Mouse (Mus musculus) embryonic facial prominence, embryonic 14.5 days (tissue): ENCODE results near the gene Camta1. TPM values are rescaled to one million over a fixed set of nuclear protein-coding genes. Genes with fewer than 3 reads are reported as not detected.
A peak's percentile ranks its signal among the peaks of the same experiment; 100 is the strongest.

Source experiments
- ATAC-seq: fragments of 200-750 bp; cut with Nextera tagmentation; 2 replicates; pipeline ENCODE4 v1.8.0; 2017; ENCODE audit warnings: low read depth, moderate number of reproducible peaks, moderate TSS enrichment
- DNase-seq: peaks from one replicate; pipeline ENCODE4 v3.0.0-alpha.2; 2015; ENCODE audit warnings: low spot score
- H3K27ac ChIP-seq: fragments of 300-500 bp; sonication (generic); replicated peaks from 2 replicates; pipeline ENCODE4 v1.5.1; 2014; ENCODE audit warnings: low read depth, mild to moderate bottlenecking, low read length, moderate library complexity
- H3K27me3 ChIP-seq: fragments of 300-500 bp; sonication (generic); replicated peaks from 2 replicates; pipeline ENCODE4 v1.6.1; 2014; ENCODE audit warnings: low read length; ENCODE audit not compliant: control insufficient read depth, insufficient read depth
- H3K36me3 ChIP-seq: fragments of 300-500 bp; sonication (generic); 2 replicates; pipeline ENCODE4 v1.6.1; 2014; ENCODE audit warnings: low read length, mixed read lengths; ENCODE audit not compliant: control insufficient read depth, insufficient read depth
- H3K4me1 ChIP-seq: fragments of 300-500 bp; sonication (generic); 2 replicates; pipeline ENCODE4 v1.6.1; 2014; ENCODE audit warnings: antibody characterized with exemption, low read length; ENCODE audit not compliant: control insufficient read depth, insufficient read depth
- H3K4me2 ChIP-seq: fragments of 300-500 bp; sonication (generic); 2 replicates; pipeline ENCODE4 v1.6.1; 2014; ENCODE audit warnings: low read depth, mild to moderate bottlenecking, low read length, moderate library complexity, mixed read lengths
- H3K4me3 ChIP-seq: fragments of 300-500 bp; sonication (generic); 2 replicates; pipeline ENCODE4 v1.5.1; 2014; ENCODE audit warnings: low read depth, mild to moderate bottlenecking, low read length
- H3K9ac ChIP-seq: fragments of 300-500 bp; sonication (generic); 2 replicates; pipeline ENCODE4 v1.6.1; 2014; ENCODE audit warnings: low read depth, mild to moderate bottlenecking, low read length, moderate library complexity, mixed read lengths
- H3K9me3 ChIP-seq: fragments of 300-500 bp; sonication (generic); 2 replicates; pipeline ENCODE4 v1.6.1; 2016; ENCODE audit warnings: low read length; ENCODE audit not compliant: control insufficient read depth
- WGBS: fragments of 180-500 bp; shearing (Covaris S2); extraction: QIAGEN DNeasy Blood & Tissue Kit; methylation state at CpG from one replicate; pipeline ENCODE4 v1.1.7; 2014; 5-methylcytosine and 5-hydroxymethylcytosine counted together
- polyA plus RNA-seq: library from polyadenylated mRNA; unstranded; fragments of >200 nt; fragmentation: Nextera tagmentation; extraction: Ambion mirVana; gene quantifications from 2 replicates; pipeline ENCODE4 v1.2.1, GENCODE M21; 2014

The Camta1 gene
- polyA plus RNA-seq, 1 experiment from 2014 or later, result 77.3 TPM

- H3K27ac ChIP-seq, result no peak overlapping the region
- no peak for DNase-seq
- no peaks in the 10 kb centered on the region for H3K36me3 ChIP-seq
- no peak for ATAC-seq
- no peaks in the 10 kb centered on the region for H3K9me3 ChIP-seq
- no peaks in the 10 kb centered on the region for H3K27me3 ChIP-seq
- H3K4me2 ChIP-seq, result no peak overlapping the region
- no peak overlapping the region for H3K4me3 ChIP-seq
- H3K9ac ChIP-seq, result no peak overlapping the region
- WGBS, result 50% methylated on average over 14 of the region's 14 CpGs
- no peaks in the 10 kb centered on the region for H3K4me1 ChIP-seq
These were observed 443.3 kb downstream of the Camta1 start for GRCm38 (mm10) chr4:151418344-151418875.

GRCm38 (mm10) chr4:151415812-151416211 is 445.9 kb downstream of the Camta1 start:
- Histone ChIP-seq H3K36me3 (no peaks in the 10 kb centered on the region), H3K9ac (no peak overlapping the region), H3K9me3 (no peaks in the 10 kb centered on the region), H3K27me3 (no peaks in the 10 kb centered on the region), H3K27ac (no peak overlapping the region), H3K4me2 (no peak overlapping the region), H3K4me1 (peaks cover 21% of the 10 kb centered on the region), H3K4me3 (no peak overlapping the region)
- ATAC-seq, result no peak
- WGBS, result 71% methylated on average over 4 of the region's 4 CpGs
- DNase-seq, result no peak

GRCm38 (mm10) chr4:151415376-151415775 is 446.3 kb downstream of the Camta1 start:
- Histone ChIP-seq H3K4me1 (peaks cover 21% of the 10 kb centered on the region), H3K36me3 (no peaks in the 10 kb centered on the region), H3K9me3 (no peaks in the 10 kb centered on the region), H3K4me3 (no peak overlapping the region), H3K27me3 (no peaks in the 10 kb centered on the region), H3K27ac (no peak overlapping the region), H3K4me2 (no peak overlapping the region), H3K9ac (no peak overlapping the region)
- DNase-seq, result no peak
- 89% methylated on average over 16 of the region's 16 CpGs for WGBS
- no peak for ATAC-seq

DNA sequence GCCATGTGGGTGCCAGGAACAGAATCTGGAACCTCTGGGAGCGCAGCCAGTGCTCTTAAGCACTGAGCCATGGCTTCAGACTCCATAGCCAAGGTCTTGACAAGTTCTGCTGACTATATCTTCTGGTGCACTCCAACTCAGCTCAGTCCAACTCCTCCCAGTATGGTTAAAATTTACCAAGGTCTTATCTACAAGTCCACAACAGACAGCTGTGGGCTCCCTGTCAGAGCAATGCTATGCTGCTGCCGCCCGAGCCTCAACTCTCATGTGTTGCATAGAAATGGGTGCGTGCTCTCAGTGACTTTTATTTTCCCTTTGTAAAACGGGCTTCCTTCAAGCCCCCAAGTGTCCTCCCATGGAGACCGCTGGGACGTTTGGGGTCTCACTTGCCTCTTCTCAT is 446.7 kb downstream of the Camta1 start:
- no peaks in the 10 kb centered on the region for H3K36me3 ChIP-seq
- no peak overlapping the region for H3K4me3 ChIP-seq
- ATAC-seq (no peak), DNase-seq (no peak)
- no peak overlapping the region for H3K4me2 ChIP-seq
- H3K4me1 ChIP-seq, result peaks cover 21% of the 10 kb centered on the region
- no peaks in the 10 kb centered on the region for H3K9me3 ChIP-seq
- H3K27me3 ChIP-seq, result no peaks in the 10 kb centered on the region
- no peak overlapping the region for H3K27ac ChIP-seq
- no peak overlapping the region for H3K9ac ChIP-seq
- 93% methylated on average over 7 of the region's 7 CpGs for WGBS

GRCm38 (mm10) chr4:151411641-151412061 is 450.0 kb downstream of the Camta1 start:
- H3K9me3 ChIP-seq, result no peaks in the 10 kb centered on the region
- 22% methylated on average over 14 of the region's 14 CpGs for WGBS
- peak overlapping the region; percentile 28 for H3K27ac ChIP-seq
- no peak overlapping the region for H3K9ac ChIP-seq
- no peaks in the 10 kb centered on the region for H3K36me3 ChIP-seq
- H3K27me3 ChIP-seq, result no peaks in the 10 kb centered on the region
- DNase-seq (peak; percentile 94), ATAC-seq (peak; percentile 81)
- peak overlapping the region; percentile 25 for H3K4me2 ChIP-seq
- H3K4me3 ChIP-seq, result no peak overlapping the region
- H3K4me1 ChIP-seq, result peaks cover 21% of the 10 kb centered on the region

- H3K9ac ChIP-seq, result no peak overlapping the region
- no peak for ATAC-seq
- peak overlapping the region; percentile 28 for H3K27ac ChIP-seq
- 53% methylated on average over 3 of the region's 3 CpGs for WGBS
- no peaks in the 10 kb centered on the region for H3K36me3 ChIP-seq
- no peaks in the 10 kb centered on the region for H3K9me3 ChIP-seq
- H3K4me1 ChIP-seq, result peaks cover 21% of the 10 kb centered on the region
- no peak overlapping the region for H3K4me2 ChIP-seq
- H3K4me3 ChIP-seq, result no peak overlapping the region
- DNase-seq, result peak; percentile 29
- no peaks in the 10 kb centered on the region for H3K27me3 ChIP-seq
These were observed 450.7 kb downstream of the Camta1 start for GRCm38 (mm10) chr4:151411016-151411415.

DNA sequence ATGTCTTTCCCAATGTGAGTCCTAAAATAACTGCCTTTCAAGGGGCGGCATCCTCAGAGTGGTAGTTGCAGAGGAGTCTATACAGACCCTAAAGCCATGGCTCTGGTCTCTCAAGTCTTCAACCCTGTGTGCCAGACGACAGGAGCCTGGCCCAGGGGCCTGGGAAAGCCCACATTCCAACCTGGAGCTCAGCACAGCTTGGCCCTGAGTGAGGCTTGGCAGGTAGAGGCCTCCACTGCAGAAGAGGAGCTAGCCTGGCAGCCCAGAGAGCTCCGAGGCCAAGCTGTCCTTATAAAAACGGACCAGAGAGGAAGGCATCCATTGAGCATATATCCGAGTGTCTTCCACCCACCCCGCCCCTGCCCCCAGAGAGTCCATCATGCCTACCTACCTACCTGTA is 452.4 kb downstream of the Camta1 start:
- Histone ChIP-seq H3K9ac (no peak overlapping the region), H3K4me3 (no peak overlapping the region), H3K9me3 (no peaks in the 10 kb centered on the region), H3K27ac (no peak overlapping the region), H3K4me1 (peaks cover 21% of the 10 kb centered on the region), H3K27me3 (no peaks in the 10 kb centered on the region), H3K36me3 (no peaks in the 10 kb centered on the region), H3K4me2 (no peak overlapping the region)
- ATAC-seq (no peak), DNase-seq (no peak)
- 75% methylated on average over 6 of the region's 6 CpGs for WGBS

- no peaks in the 10 kb centered on the region for H3K27me3 ChIP-seq
- peaks cover 21% of the 10 kb centered on the region for H3K4me1 ChIP-seq
- no peak overlapping the region for H3K27ac ChIP-seq
- WGBS, result 44% methylated on average over 8 of the region's 8 CpGs
- H3K4me2 ChIP-seq, result no peak overlapping the region
- no peaks in the 10 kb centered on the region for H3K9me3 ChIP-seq
- DNase-seq, result peak; percentile 83
- no peaks in the 10 kb centered on the region for H3K36me3 ChIP-seq
- no peak for ATAC-seq
- H3K9ac ChIP-seq, result no peak overlapping the region
- no peak overlapping the region for H3K4me3 ChIP-seq
These were observed 452.9 kb downstream of the Camta1 start for GRCm38 (mm10) chr4:151408811-151409210.

DNA sequence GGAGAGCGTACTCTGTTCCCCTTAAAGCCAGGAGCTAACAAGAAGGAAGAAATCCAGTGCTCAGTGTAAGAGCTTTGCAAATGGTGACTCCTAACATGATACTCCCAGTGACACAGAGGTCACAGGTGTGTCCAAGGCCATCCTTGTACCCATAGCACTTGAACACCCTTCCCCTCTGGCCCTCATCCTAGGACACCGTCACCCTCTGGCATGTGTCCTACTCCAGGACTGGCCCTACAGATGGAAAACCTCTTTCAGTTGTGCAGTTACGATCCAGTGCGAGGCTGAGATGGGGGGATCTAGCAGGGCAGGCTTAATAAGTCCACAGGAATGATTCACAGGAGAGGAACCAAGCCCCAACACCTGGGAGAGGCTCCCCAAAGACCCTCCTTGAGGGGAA is 453.4 kb downstream of the Camta1 start:
- no peak for ATAC-seq
- no peak overlapping the region for H3K4me3 ChIP-seq
- no peak overlapping the region for H3K27ac ChIP-seq
- no peaks in the 10 kb centered on the region for H3K27me3 ChIP-seq
- no peak overlapping the region for H3K9ac ChIP-seq
- H3K36me3 ChIP-seq, result no peaks in the 10 kb centered on the region
- no peak for DNase-seq
- no peaks in the 10 kb centered on the region for H3K9me3 ChIP-seq
- WGBS, result 94% methylated on average over 4 of the region's 4 CpGs
- H3K4me1 ChIP-seq, result peaks cover 21% of the 10 kb centered on the region
- no peak overlapping the region for H3K4me2 ChIP-seq
